Mouse (Mus musculus) v-Abl transformed pro-B cells (cell line): ENCODE results near the gene Olfr213.
"Not testable (repeated sequence)": the region's sequence is repeated elsewhere in the genome, so short reads cannot be mapped to it uniquely, and the experiment has no call there.

ENCODE experiments used
- in situ Hi-C, 2 experiments: fragments of 400-800 bp; cut with MboI; formaldehyde crosslinking; loops; one replicate each; pipeline ENCODE4 v1.15.1; 2025; ENCODE audit not compliant: unreplicated experiment in 2 of 2

The Olfr213 gene

GRCm38 (mm10) chr6:116538156-116538555 lies at the start of gene Olfr213:
Gene Olfr213, plus strand, starts transcription at chr6:116538456.
- in situ Hi-C loops: no loop called here

GRCm38 (mm10) chr6:116488791-116489190 lies 49.5 kb upstream of the Olfr213 start, which contains the start of gene Olfr211:
Gene Olfr211, plus strand, starts transcription at chr6:116489091.
- in situ Hi-C loops: no loop called here

GRCm38 (mm10) chr6:116493742-116494141 lies 44.5 kb upstream of the Olfr213 start:
- in situ Hi-C loops: no loop called here

DNA sequence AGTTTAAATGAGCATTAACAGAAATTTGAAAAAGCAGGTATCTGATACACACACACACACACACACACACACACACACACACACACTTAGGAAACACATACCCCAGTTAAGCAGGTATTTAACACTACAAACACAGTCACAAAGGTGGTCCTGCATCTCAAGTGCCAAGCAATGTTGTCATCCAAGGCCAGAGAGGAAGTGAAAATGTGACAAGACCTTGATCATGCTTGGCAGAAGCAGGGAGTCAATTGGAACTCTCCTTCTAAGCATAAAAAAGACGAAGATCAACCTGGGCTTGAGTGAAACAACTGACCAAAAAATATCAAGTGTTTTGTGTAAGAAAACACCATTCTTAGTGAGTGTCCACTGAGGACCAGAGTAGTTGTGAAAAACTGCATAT lies 42.3 kb upstream of the Olfr213 start:
- in situ Hi-C loops: no loop called here

GRCm38 (mm10) chr6:116506302-116507003 lies 31.8 kb upstream of the Olfr213 start, which contains the start of gene Olfr212:
Gene Olfr212, plus strand, starts transcription at chr6:116506516.
- in situ Hi-C loops: not testable (repeated sequence)

GRCm38 (mm10) chr6:116514832-116515231 lies 23.4 kb upstream of the Olfr213 start:
- in situ Hi-C loops: no loop called here

DNA sequence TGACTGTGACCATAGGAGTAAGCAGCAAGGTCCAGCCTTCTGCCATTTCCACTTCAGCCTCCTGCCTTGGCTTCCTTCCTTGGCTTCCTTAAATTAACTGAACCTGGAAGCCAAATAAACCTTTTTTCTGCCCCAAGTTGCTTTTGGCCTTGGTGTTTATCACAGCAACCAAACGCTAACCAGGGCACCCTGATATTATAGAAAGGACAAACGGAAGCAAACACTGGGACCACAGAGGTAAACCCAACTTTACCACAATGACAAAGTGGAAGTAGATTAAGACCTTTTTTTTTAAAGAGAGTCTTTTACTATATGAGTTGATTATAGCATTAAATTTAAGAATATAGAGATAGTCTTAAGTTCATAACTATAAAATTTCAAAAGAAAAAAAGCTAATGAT lies 4.2 kb downstream of the Olfr213 start:
- in situ Hi-C loops: no loop called here

- in situ Hi-C loops: loop anchor here in 1 of 2 experiments (25.0 kb wide), 1 partner anchor 264 kb away; no protein-coding TSS in a partner anchor
Measured at GRCm38 (mm10) chr6:116550841-116551240, 12.6 kb downstream of the Olfr213 start, which contains the start of gene Gm5580. Gene Gm5580, plus strand, starts transcription at chr6:116551141.

DNA sequence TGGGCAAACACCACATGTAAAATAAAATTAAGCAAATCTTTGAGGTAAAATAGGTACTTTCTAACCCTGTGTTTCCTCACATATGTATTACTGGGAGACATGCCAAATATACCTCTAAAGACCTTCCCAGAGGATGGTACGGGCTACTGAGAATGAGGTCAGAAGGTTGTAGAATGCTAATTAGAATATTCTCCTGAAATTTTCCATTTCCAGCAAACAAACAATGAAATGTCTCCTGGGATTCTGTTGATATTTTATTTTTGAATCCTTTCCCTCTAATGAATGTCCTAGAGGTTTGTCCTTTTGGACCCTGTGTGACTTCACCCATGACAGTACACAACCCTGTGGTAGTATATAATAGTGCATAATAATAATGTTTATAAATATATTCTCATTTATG lies 15.7 kb downstream of the Olfr213 start, which contains the start of gene Olfr214:
Olfr214 (plus strand) TSS at position 301 of the 400 bp plus-strand sequence.
- in situ Hi-C loops: loop anchor here in 1 of 2 experiments (25.0 kb wide), 1 partner anchor 267 kb away; no protein-coding TSS in a partner anchor

- in situ Hi-C loops: loop anchor here in 1 of 2 experiments (25.0 kb wide), 1 partner anchor 268 kb away; no protein-coding TSS in a partner anchor
Measured at GRCm38 (mm10) chr6:116554952-116555351, 16.7 kb downstream of the Olfr213 start.

DNA sequence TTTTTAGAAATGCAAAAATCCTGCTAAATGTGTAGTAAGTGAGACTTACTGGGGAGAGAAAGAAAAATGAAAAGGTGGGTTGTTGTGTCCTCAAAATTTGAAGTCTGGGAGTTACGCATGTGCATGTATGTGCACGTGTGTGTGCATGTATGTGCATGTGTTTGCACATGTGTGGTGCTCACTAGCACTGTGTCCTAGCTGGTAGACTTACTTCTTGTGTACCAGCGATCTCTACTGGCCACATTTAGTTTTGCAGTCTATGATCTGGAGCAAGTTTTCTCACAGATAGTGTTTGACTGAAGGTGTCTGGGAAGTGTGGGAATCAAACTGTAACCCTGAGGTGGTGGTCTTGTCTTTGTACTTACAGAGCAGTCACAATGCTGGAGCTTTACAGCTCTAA lies 31.6 kb downstream of the Olfr213 start:
- in situ Hi-C loops: loop anchor here (5.0 to 25.0 kb wide), 5 partner anchors 135 to 673 kb away; no protein-coding TSS in a partner anchor

DNA sequence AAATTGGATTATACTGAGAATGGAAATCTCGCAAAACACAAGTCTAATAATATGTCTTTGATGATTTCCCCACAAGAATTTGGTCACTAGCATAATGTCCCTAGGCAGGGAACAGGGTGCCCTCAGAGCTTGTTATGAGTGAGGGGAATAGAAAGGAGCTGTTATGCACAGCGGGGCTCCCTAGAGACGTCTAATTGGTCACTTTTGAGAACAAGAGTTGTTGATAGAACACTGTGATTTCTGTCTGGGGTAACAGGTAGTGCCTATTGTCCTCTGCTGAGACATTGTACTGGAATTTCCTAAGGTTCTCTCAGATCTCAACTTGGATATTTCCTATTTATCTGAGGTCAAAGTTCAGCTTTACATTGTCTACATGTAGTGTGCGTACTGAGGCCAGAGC lies 45.8 kb downstream of the Olfr213 start, which contains the start of gene Olfr215:
Olfr215 (minus strand) TSS at position 101 of the 400 bp plus-strand sequence.
- in situ Hi-C loops: no loop called here
